21 mouse cellular contexts compared by ENCODE assay signal in genomic region chr15:74319407-74319806, GRCm38 (mm10).
"Had no signal": no experiment of that assay in that cellular context is flagged by ENCODE, and none has a peak within 500 bp of the region (broad histone marks: within the 10 kb centered on the region; RNA-seq: fewer than 3 reads in every experiment).

No protein-coding gene starts in this region.

- H3K27me3 ChIP-seq: intestine, embryonic 15.5 days; limb, embryonic 15.5 days; stomach, embryonic 15.5 days had no signal

- H3K4me1 ChIP-seq: intestine, embryonic 15.5 days; kidney, embryonic 15.5 days; limb, embryonic 12.5 days; limb, embryonic 15.5 days; stomach, embryonic 15.5 days had no signal

- H3K9me3 ChIP-seq: intestine, embryonic 15.5 days; kidney, embryonic 15.5 days; limb, embryonic 12.5 days; limb, embryonic 15.5 days; stomach, embryonic 15.5 days had no signal

- ATAC-seq: intestine, embryonic 15.5 days; liver, postnatal 0 days; lung, postnatal 0 days had no signal

- H3K4me2 ChIP-seq: intestine, embryonic 15.5 days; kidney, embryonic 15.5 days; limb, embryonic 12.5 days; limb, embryonic 15.5 days; liver, embryonic 11.5 days; lung, embryonic 14.5 days; stomach, embryonic 15.5 days had no signal

- H3K36me3 ChIP-seq: intestine, embryonic 15.5 days; kidney, embryonic 15.5 days; limb, embryonic 12.5 days; limb, embryonic 15.5 days; stomach, embryonic 15.5 days had no signal

- H3K9ac ChIP-seq: intestine, embryonic 15.5 days; kidney, embryonic 15.5 days; limb, embryonic 12.5 days; limb, embryonic 15.5 days; liver, embryonic 14.5 days; liver, postnatal 0 days; lung, embryonic 14.5 days; stomach, embryonic 15.5 days had no signal

- H3K4me3 ChIP-seq: intestine, embryonic 15.5 days; kidney, embryonic 15.5 days; left cerebral cortex, adult 2 months; limb, embryonic 12.5 days; limb, embryonic 15.5 days; stomach, embryonic 15.5 days had no signal

- DNase-seq: kidney, adult 11 months; kidney, adult 8-10 months; kidney, postnatal 10 days; kidney, postnatal 36 days; layer of hippocampus, postnatal 36 days; liver, postnatal 0 days; lung, embryonic 14.5 days; right cerebral cortex, adult 18-20 months; right cerebral cortex, postnatal 14 days; spleen, adult 18-20 months; thymus, postnatal 25 days had no signal

- H3K27ac ChIP-seq: intestine, embryonic 15.5 days; kidney, embryonic 15.5 days; left cerebral cortex, adult 2 months; limb, embryonic 12.5 days; limb, embryonic 15.5 days; liver, embryonic 14.5 days; macrophage; stomach, embryonic 15.5 days had no signal
